Mouse (Mus musculus): ENCODE results near the gene Tet3. TPM values are rescaled to one million over a fixed set of nuclear protein-coding genes. Genes with fewer than 3 reads are reported as not detected.

Tet3 gene
- total RNA-seq, 2 experiments from 2014 or later: 27.2 to 27.6 TPM

Small RNA genes lying within 50 kb of the gene (microRNA-seq; reads per million reads assigned to microRNA genes)
- 0 reads per million in 2 experiments for gene Mir6374 (ENCODE audit: borderline number of aligned reads in 2 of 2)

Other genes starting within 250 kb of the Tet3 start
- gene Slc4a5, start 239.3 kb downstream of the Tet3 start, total RNA-seq (2021): not detected
- gene Mthfd2, start 133.2 kb downstream of the Tet3 start, total RNA-seq (2021): 1 to 10 TPM; 2.2 to 3.0 TPM
- gene Mob1a, start 133.1 kb downstream of the Tet3 start, total RNA-seq (2021): 10 to 100 TPM; 22.9 to 24.9 TPM
- 100 to 1,000 TPM; 329 to 387 TPM for gene Bola3, start 109.9 kb downstream of the Tet3 start, total RNA-seq (2021)
- gene Dguok, start 47.9 kb upstream of the Tet3 start, total RNA-seq (2021): 10 to 100 TPM; 31.6 to 32.7 TPM
- gene Actg2, start 77.2 kb upstream of the Tet3 start, total RNA-seq (2021): 1 to 10 TPM; 1.5 to 2.4 TPM
- gene Stambp, start 113.6 kb upstream of the Tet3 start, total RNA-seq (2021): 10 to 100 TPM; 11.9 to 13.8 TPM
- gene Clec4f, start 197.1 kb upstream of the Tet3 start, total RNA-seq (2021): not detected
- gene Cd207, start 218.8 kb upstream of the Tet3 start, total RNA-seq (2021): under 1 TPM; 0.79 to 0.83 TPM